8 mouse cellular contexts compared by ENCODE assay signal in the genomic region with DNA sequence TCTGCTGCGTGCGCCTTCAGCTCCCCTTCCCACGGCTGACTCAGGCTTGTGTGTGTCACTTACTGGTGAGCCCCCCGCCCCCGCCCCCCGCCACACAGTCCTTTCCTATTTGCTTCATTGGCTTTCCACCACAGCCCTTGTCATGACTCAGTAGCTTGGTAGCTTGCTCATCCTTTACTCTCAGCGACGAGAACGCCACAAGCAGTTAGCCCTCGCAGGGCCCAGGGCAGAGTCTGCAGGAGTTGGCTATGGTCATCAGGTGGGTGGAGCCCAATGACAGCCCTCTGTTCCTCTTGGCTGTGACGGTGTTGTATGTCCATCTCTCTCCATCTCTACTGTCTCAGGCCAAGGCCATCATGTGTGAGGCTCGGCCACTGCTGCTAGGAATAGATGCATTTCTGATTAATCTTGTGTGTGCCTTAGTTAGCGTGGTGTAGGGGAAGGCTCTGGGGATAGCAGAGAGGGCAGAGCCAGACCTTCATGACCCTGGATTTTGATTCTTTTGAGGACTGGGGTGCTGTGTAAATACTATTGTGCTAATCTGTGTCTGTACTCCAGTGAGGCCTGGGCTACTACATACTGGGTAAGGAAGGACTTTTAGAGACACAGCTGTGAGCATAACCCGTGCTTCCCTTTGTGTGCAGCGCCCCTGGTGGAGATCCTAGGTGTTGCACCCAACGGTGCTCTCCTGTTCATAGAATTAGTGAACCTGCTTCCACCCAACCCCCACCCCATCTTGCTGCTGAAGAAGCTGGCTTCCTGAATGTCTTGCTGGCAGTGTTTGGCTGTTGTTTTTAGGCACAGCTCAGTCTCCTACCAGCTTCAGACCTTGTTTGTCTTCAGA. TPM values are rescaled to one million over a fixed set of nuclear protein-coding genes. Genes with fewer than 3 reads are reported as not detected.
DNase-seq lines count a peak whose midpoint lies in the region; ATAC-seq lines count a peak whose summit lies in the region.

No protein-coding gene starts in this region.

- H3K4me2 ChIP-seq in intestine, embryonic 15.5 days (replicated peaks): no peak overlapping the region
- no peak overlapping the region for H3K4me2 ChIP-seq in midbrain, embryonic 11.5 days

- no peak overlapping the region for H3K27ac ChIP-seq in intestine, embryonic 15.5 days
- H3K27ac ChIP-seq in midbrain, embryonic 11.5 days (ENCODE audit: low read depth, low read length): no peak overlapping the region; the same call in 1 of the 2 replicates

- ATAC-seq in intestine, embryonic 15.5 days: peak; percentile 65; the same call in 1 of the 2 replicates
- peak; percentile 86 for ATAC-seq in midbrain, embryonic 11.5 days (ENCODE audit: low FRiP score)

- 0 out of 2 replicates have a peak, but pooled peaks cover 3% of the 10 kb centered on the region for H3K4me1 ChIP-seq in intestine, embryonic 15.5 days (replicated peaks)
- H3K4me1 ChIP-seq in midbrain, embryonic 11.5 days (ENCODE audit: control insufficient read depth, insufficient read depth, low read length): peaks cover 3% of the 10 kb centered on the region; the same call in 1 of the 2 replicates

- H3K4me3 ChIP-seq in intestine, embryonic 15.5 days (replicated peaks): no peak overlapping the region
- H3K4me3 ChIP-seq in midbrain, embryonic 11.5 days (ENCODE audit: low read depth, low read length): no peak overlapping the region

- peak; percentile 72 for DNase-seq in WW6 (ENCODE audit: low read depth, low spot score)
- peak; percentile 77 to 79 for DNase-seq in cerebellum, postnatal 36 days
- DNase-seq in gastrocnemius, adult 8-10 months (ENCODE audit: low spot score in 2 of 2): peak; percentile 61 to 74
- DNase-seq in left cerebral cortex, postnatal 10 days (ENCODE audit: extremely low spot score in 1 of 2, low spot score in 2 of 2): peak; percentile 76 to 91
- DNase-seq in midbrain, embryonic 11.5 days (ENCODE audit: low spot score, missing footprints): peak; percentile 99
- DNase-seq in right cerebral cortex, postnatal 36 days (ENCODE audit: low spot score in 2 of 2): peak; percentile 48 to 80
- DNase-seq in urinary bladder, postnatal 4 days (ENCODE audit: low spot score in 2 of 2): peak; percentile 73 to 93

- 65% methylated on average over 16 of the region's 16 CpGs for WGBS in intestine, embryonic 15.5 days
- 55% methylated on average over 16 of the region's 16 CpGs for WGBS in midbrain, embryonic 11.5 days

- intact Hi-C loops in left cerebral cortex, postnatal 10 days (cut with DNase I): no loop called here

- H3K9ac ChIP-seq in intestine, embryonic 15.5 days: no peak overlapping the region
- H3K9ac ChIP-seq in midbrain, embryonic 11.5 days (ENCODE audit: low read length): no peak overlapping the region; the same call in 1 of the 2 replicates

- no peaks in the 10 kb centered on the region for H3K9me3 ChIP-seq in intestine, embryonic 15.5 days
- H3K9me3 ChIP-seq in midbrain, embryonic 11.5 days (ENCODE audit: control insufficient read depth, low read length): no peaks in the 10 kb centered on the region

- no peaks in the 10 kb centered on the region for H3K36me3 ChIP-seq in intestine, embryonic 15.5 days
- no peaks in the 10 kb centered on the region for H3K36me3 ChIP-seq in midbrain, embryonic 11.5 days (ENCODE audit: control insufficient read depth, insufficient read depth, low read length)

- H3K27me3 ChIP-seq in intestine, embryonic 15.5 days (replicated peaks): no peaks in the 10 kb centered on the region
- no peaks in the 10 kb centered on the region for H3K27me3 ChIP-seq in midbrain, embryonic 11.5 days (ENCODE audit: control insufficient read depth, insufficient read depth, low read length)

RNA-seq across cellular contexts. Expression of a gene that starts 19.0 kb away (rescaled TPM):
- under 1 TPM in 3 of 4 experiments, not detected in 1; 0.12 to 0.58 (median 0.31) TPM for total RNA-seq in gastrocnemius, adult 8-10 months (2022)
- 0.78 and 0.85 TPM in 2 replicates for polyA plus RNA-seq in intestine, embryonic 15.5 days (2015; fragmentation: Nextera tagmentation; extraction: Ambion mirVana)
- 1 to 10 TPM; 1.4 to 2.3 TPM for total RNA-seq in left cerebral cortex, postnatal 10 days (2021)
- polyA plus RNA-seq in midbrain, embryonic 11.5 days (2014; fragmentation: Nextera tagmentation; extraction: Ambion mirVana): 0.55 and 0.97 TPM in 2 replicates
